Mouse (Mus musculus) ES-E14 (cell line): Measurements from ENCODE around the gene Slc25a3. TPM values are rescaled to one million over a fixed set of nuclear protein-coding genes. Genes with fewer than 3 reads are reported as not detected.

ENCODE experiments used
- DNase-seq: peaks from one replicate; pipeline ENCODE4 v3.0.0-alpha.2; 2013; ENCODE audit warnings: low read depth, low spot score
- H3K27ac ChIP-seq: 2 replicates; pipeline ENCODE4 v1.5.1; 2012; ENCODE audit warnings: low read depth, mild to moderate bottlenecking, low read length, moderate library complexity, mixed read lengths; ENCODE audit not compliant: poor library complexity, insufficient read depth, severe bottlenecking
- H3K36me3 ChIP-seq: 2 replicates; pipeline ENCODE4 v1.6.1; 2012; ENCODE audit warnings: mild to moderate bottlenecking, low read length, moderate library complexity, mixed read lengths; ENCODE audit not compliant: control insufficient read depth, poor library complexity, insufficient read depth, severe bottlenecking
- H3K4me1 ChIP-seq, 2 experiments: fragments of 150-350 bp in 1 of 2; sonication (generic) in 1 of 2; 2 replicates each; pipeline ENCODE4 v1.6.1; 2012; ENCODE audit warnings: low read length in 2 of 2, mild to moderate bottlenecking in 1 of 2, mixed read lengths in 1 of 2; ENCODE audit not compliant: control insufficient read depth in 2 of 2, insufficient read depth in 2 of 2, poor library complexity in 1 of 2
- H3K4me3 ChIP-seq, 2 experiments: fragments of 150-350 bp in 1 of 2; sonication (generic) in 1 of 2; 2 replicates each; pipeline ENCODE4 v1.5.1; 2012; ENCODE audit warnings: low read length in 2 of 2, low read depth in 1 of 2, mild to moderate bottlenecking in 1 of 2, mixed read lengths in 1 of 2; ENCODE audit not compliant: insufficient read depth in 1 of 2, poor library complexity in 1 of 2, severe bottlenecking in 1 of 2
- H3K9ac ChIP-seq: 2 replicates; pipeline ENCODE4 v1.6.1; 2012; ENCODE audit warnings: low read depth, mild to moderate bottlenecking, low read length, mixed read lengths; ENCODE audit not compliant: poor library complexity, insufficient read depth, severe bottlenecking
- H3K9me3 ChIP-seq: fragments of 150-350 bp; sonication (generic); 2 replicates; pipeline ENCODE4 v1.6.1; 2012; ENCODE audit warnings: low read depth, mild to moderate bottlenecking, low read length; ENCODE audit not compliant: control insufficient read depth, insufficient read depth
- CHD2 ChIP-seq: IDR thresholded peaks from 2 replicates; pipeline ENCODE4 v1.6.1; 2014; ENCODE audit warnings: mild to moderate bottlenecking, low read depth, low read length, inconsistent platforms
- HCFC1 ChIP-seq: IDR thresholded peaks from 2 replicates; pipeline ENCODE4 v1.6.1; 2012; ENCODE audit warnings: low read length, inconsistent platforms, borderline replicate concordance; ENCODE audit not compliant: insufficient read depth
- MAFK ChIP-seq: IDR thresholded peaks from 2 replicates; pipeline ENCODE4 v1.6.1; 2014; ENCODE audit warnings: mild to moderate bottlenecking, low read depth, low read length, inconsistent platforms; ENCODE audit not compliant: insufficient read depth
- ZC3H11A ChIP-seq: IDR thresholded peaks from 2 replicates; pipeline ENCODE4 v1.6.1; 2012; ENCODE audit warnings: low read depth, mild to moderate bottlenecking, inconsistent platforms, low read length, borderline replicate concordance
- ZNF384 ChIP-seq: IDR thresholded peaks from 2 replicates; pipeline ENCODE4 v1.6.1; 2012; ENCODE audit warnings: low read depth, low read length, inconsistent platforms
- in situ Hi-C, 2 experiments: fragments of 600-800 bp; cut with MboI; formaldehyde crosslinking; loops; one replicate each; pipeline ENCODE4 v1.15.1; 2025; ENCODE audit warnings: low sequenced_read_pairs in 2 of 2, inconsistent platforms in 1 of 2; ENCODE audit not compliant: unreplicated experiment in 2 of 2
- total RNA-seq: library from RNA; depleted of rRNA; stranded (reverse); fragments of 300-350 nt; gene quantifications from 2 replicates; pipeline ENCODE4 v1.2.3, GENCODE M21; 2012

Gene Slc25a3
- total RNA-seq, 1 experiment = 481 TPM

- DNase-seq = no peak
- 0 out of 4 replicates have a peak overlapping the region, but pooled peaks of 1 of the 2 experiments have one; percentile 5 for H3K4me3 ChIP-seq
- no peaks in the 10 kb centered on the region for H3K36me3 ChIP-seq
- TF ChIP-seq ZNF384 (no peak), CHD2 (no peak), ZC3H11A (no peak), MAFK (no peak), HCFC1 (no peak)
- in situ Hi-C loops = no loop called here
- H3K27ac ChIP-seq = no peak overlapping the region
- H3K9ac ChIP-seq = no peak overlapping the region
- H3K4me1 ChIP-seq = peaks cover 0 to 3% of the 10 kb centered on the region in 2 experiments; a peak in 1 of 4 replicates
- no peaks in the 10 kb centered on the region for H3K9me3 ChIP-seq
Observed at GRCm38 (mm10) chr10:91137400-91137799, 13.5 kb upstream of the Slc25a3 start.

GRCm38 (mm10) chr10:91135302-91135972 lies 11.6 kb upstream of the Slc25a3 start:
- Histone ChIP-seq H3K36me3 (no peaks in the 10 kb centered on the region), H3K4me3 (no peak overlapping the region), H3K9ac (no peak overlapping the region), H3K4me1 (peaks cover 0 to 3% of the 10 kb centered on the region in 2 experiments; a peak in 1 of 4 replicates), H3K9me3 (no peaks in the 10 kb centered on the region), H3K27ac (no peak overlapping the region)
- TF ChIP-seq ZC3H11A (no peak), ZNF384 (no peak), MAFK (no peak), CHD2 (no peak), HCFC1 (no peak)
- in situ Hi-C loops = no loop called here
- DNase-seq = no peak

GRCm38 (mm10) chr10:91131565-91131964 lies 7.7 kb upstream of the Slc25a3 start:
- no peak overlapping the region for H3K9ac ChIP-seq
- no peak overlapping the region for H3K27ac ChIP-seq
- no peaks in the 10 kb centered on the region for H3K9me3 ChIP-seq
- TF ChIP-seq CHD2 = no peak
- TF ChIP-seq ZNF384 = no peak
- TF ChIP-seq HCFC1 = no peak
- no peak for TF ChIP-seq MAFK
- no peak for TF ChIP-seq ZC3H11A
- H3K4me1 ChIP-seq = peaks cover 0 to 2% of the 10 kb centered on the region in 2 experiments; a peak in 1 of 4 replicates
- in situ Hi-C loops = no loop called here
- H3K36me3 ChIP-seq = no peaks in the 10 kb centered on the region
- H3K4me3 ChIP-seq = no peak overlapping the region
- no peak for DNase-seq

GRCm38 (mm10) chr10:91130792-91131191 lies 6.9 kb upstream of the Slc25a3 start:
- Histone ChIP-seq H3K9ac (no peak overlapping the region), H3K36me3 (no peaks in the 10 kb centered on the region), H3K4me3 (no peak overlapping the region), H3K9me3 (no peaks in the 10 kb centered on the region), H3K27ac (no peak overlapping the region), H3K4me1 (peaks cover 0 to 2% of the 10 kb centered on the region in 2 experiments; a peak in 1 of 4 replicates)
- DNase-seq = no peak
- TF ChIP-seq ZNF384 (no peak), ZC3H11A (no peak), HCFC1 (no peak), MAFK (no peak), CHD2 (no peak)
- in situ Hi-C loops = no loop called here

- Histone ChIP-seq H3K9me3 (no peaks in the 10 kb centered on the region), H3K36me3 (no peaks in the 10 kb centered on the region), H3K4me1 (peaks cover 2% of the 10 kb centered on the region in 2 experiments; a peak in 1 of 4 replicates), H3K9ac (no peak overlapping the region), H3K4me3 (no peak overlapping the region), H3K27ac (no peak overlapping the region)
- in situ Hi-C loops = no loop called here
- DNase-seq = no peak
- TF ChIP-seq ZNF384 (no peak), MAFK (no peak), HCFC1 (no peak), ZC3H11A (no peak), CHD2 (no peak)
Observed at GRCm38 (mm10) chr10:91128551-91129160, 4.8 kb upstream of the Slc25a3 start.
